Mouse (Mus musculus) embryonic facial prominence, embryonic 15.5 days (tissue): ENCODE results near the gene Tm4sf4. TPM values are rescaled to one million over a fixed set of nuclear protein-coding genes. Genes with fewer than 3 reads are reported as not detected.

Experiments
- ATAC-seq: fragments of 200-750 bp; cut with Nextera tagmentation; 2 replicates; pipeline ENCODE4 v1.8.0; 2017; ENCODE audit warnings: low read depth, moderate TSS enrichment; ENCODE audit not compliant: insufficient number of reproducible peaks, low FRiP score, low TSS enrichment
- H3K27ac ChIP-seq: fragments of 300-500 bp; sonication (generic); replicated peaks from 2 replicates; pipeline ENCODE4 v1.5.1; 2015; ENCODE audit warnings: mild to moderate bottlenecking, inconsistent platforms
- H3K27me3 ChIP-seq: fragments of 300-500 bp; sonication (generic); 2 replicates; pipeline ENCODE4 v1.6.1; 2015; ENCODE audit warnings: inconsistent platforms
- H3K36me3 ChIP-seq: fragments of 300-500 bp; sonication (generic); 2 replicates; pipeline ENCODE4 v1.6.1; 2015; ENCODE audit warnings: mild to moderate bottlenecking, inconsistent platforms
- H3K4me1 ChIP-seq: fragments of 300-500 bp; sonication (generic); 2 replicates; pipeline ENCODE4 v1.6.1; 2015; ENCODE audit warnings: inconsistent platforms
- H3K4me2 ChIP-seq: fragments of 300-500 bp; sonication (generic); replicated peaks from 2 replicates; pipeline ENCODE4 v1.6.1; 2015; ENCODE audit warnings: mild to moderate bottlenecking, inconsistent platforms
- H3K4me3 ChIP-seq: fragments of 300-500 bp; sonication (generic); replicated peaks from 2 replicates; pipeline ENCODE4 v1.5.1; 2015; ENCODE audit warnings: mild to moderate bottlenecking, inconsistent platforms
- H3K9ac ChIP-seq: fragments of 300-500 bp; sonication (generic); 2 replicates; pipeline ENCODE4 v1.6.1; 2015; ENCODE audit warnings: inconsistent platforms
- H3K9me3 ChIP-seq: fragments of 300-500 bp; sonication (generic); replicated peaks from 2 replicates; pipeline ENCODE4 v1.6.1; 2016; ENCODE audit warnings: inconsistent platforms
- WGBS: fragments of 180-500 bp; shearing (Covaris S2); methylation state at CpG from one replicate; pipeline ENCODE4 v1.1.7; 2015; 5-methylcytosine and 5-hydroxymethylcytosine counted together
- polyA plus RNA-seq: library from polyadenylated mRNA; unstranded; fragments of >200 nt; fragmentation: Nextera tagmentation; extraction: Ambion mirVana; gene quantifications from 2 replicates; pipeline ENCODE4 v1.2.1, GENCODE M21; 2015

The Tm4sf4 gene
- 0.11 TPM in 1 of 2 replicates, not detected in the other for polyA plus RNA-seq

DNA sequence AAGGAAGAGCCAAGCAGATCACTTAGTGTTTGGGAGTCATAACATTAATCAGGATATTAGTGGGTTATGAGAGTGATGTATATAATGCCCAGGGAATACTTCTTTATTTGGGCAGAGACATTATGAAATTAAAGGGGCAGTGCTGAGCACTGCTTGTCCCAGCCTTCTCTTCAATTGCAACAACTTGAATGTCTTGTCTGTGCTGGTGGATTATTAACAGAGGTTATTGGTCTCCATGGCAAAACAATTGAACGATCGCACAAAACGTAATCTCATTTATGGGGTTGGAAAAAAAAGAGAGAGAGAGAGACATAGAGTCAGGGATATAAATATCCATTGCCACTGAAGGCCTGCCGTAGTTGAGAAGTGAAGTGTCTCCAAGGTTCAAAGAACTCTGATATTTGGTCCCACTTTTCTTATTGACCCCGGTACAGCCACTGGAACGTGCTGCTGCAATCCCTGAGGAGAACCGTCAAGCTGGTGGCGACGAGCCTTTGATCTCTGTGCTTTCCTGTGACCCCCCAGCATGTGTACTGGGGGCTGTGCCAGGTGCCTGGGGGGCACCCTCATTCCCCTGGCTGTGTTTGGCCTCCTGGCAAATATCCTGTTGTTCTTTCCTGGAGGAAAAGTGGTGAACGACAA, at the start of gene Tm4sf4:
TSS of gene Tm4sf4 (plus strand) at position 226 of the 642 bp plus-strand sequence.
- no peak for ATAC-seq
- Histone ChIP-seq H3K9ac (no peak within 1 kb of the TSS), H3K9me3 (no peaks in the 10 kb centered on the region), H3K4me1 (no peaks in the 10 kb centered on the region), H3K27me3 (no peaks in the 10 kb centered on the region), H3K4me2 (no peak within 1 kb of the TSS), H3K36me3 (no peaks in the 10 kb centered on the region), H3K27ac (no peak within 1 kb of the TSS), H3K4me3 (no peak within 1 kb of the TSS)
- 66% methylated on average over 10 of the region's 10 CpGs for WGBS

DNA sequence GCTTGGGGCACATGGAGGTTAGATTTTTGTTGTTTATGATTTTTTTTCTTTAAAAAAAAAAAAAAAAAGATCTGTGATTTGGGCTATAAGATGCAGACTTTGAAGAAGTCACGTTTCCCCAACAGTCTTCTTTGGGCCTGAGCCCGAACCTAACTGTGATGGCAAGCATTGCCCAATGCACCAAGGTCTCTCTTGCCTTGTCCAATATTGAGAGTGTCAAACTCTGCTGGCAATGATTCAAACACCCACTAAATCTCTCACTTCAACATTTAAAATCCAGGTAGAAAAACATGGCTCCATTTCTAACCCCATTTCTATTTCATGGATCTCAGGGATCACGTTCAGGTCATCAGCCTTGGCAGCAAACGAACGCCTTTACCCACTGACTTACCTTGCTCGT, 38.7 kb upstream of the Tm4sf4 start:
- Histone ChIP-seq H3K9ac (no peak overlapping the region), H3K4me3 (no peak overlapping the region), H3K27me3 (no peaks in the 10 kb centered on the region), H3K9me3 (no peaks in the 10 kb centered on the region), H3K36me3 (no peaks in the 10 kb centered on the region), H3K27ac (no peak overlapping the region), H3K4me1 (no peaks in the 10 kb centered on the region), H3K4me2 (no peak overlapping the region)
- 86% methylated on average over 6 of the region's 6 CpGs for WGBS
- ATAC-seq, result no peak

DNA sequence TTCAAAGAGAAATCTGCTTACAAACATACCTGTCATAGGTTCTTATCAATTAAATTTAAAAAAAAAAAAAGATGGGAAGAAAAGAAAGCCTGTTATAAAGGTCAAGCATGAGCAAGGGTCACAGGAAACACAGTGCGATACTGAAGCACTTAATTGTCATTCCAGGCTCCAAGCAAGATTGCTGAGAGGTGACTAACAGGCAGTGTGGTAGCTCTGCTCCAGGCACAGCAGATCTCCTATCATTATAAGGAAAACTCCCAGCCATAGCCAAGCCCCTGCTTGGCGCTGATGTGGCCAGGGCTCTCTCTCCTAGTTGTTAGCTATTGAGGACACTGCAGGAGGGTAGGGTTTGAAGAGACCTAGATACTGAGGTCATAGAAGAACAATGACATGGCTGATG, 38.2 kb upstream of the Tm4sf4 start:
- no peak overlapping the region for H3K27ac ChIP-seq
- WGBS, result 53% methylated on average over 2 of the region's 2 CpGs
- no peak overlapping the region for H3K4me3 ChIP-seq
- no peak for ATAC-seq
- H3K27me3 ChIP-seq, result no peaks in the 10 kb centered on the region
- no peak overlapping the region for H3K9ac ChIP-seq
- H3K4me2 ChIP-seq, result no peak overlapping the region
- H3K4me1 ChIP-seq, result no peaks in the 10 kb centered on the region
- no peaks in the 10 kb centered on the region for H3K36me3 ChIP-seq
- no peaks in the 10 kb centered on the region for H3K9me3 ChIP-seq

DNA sequence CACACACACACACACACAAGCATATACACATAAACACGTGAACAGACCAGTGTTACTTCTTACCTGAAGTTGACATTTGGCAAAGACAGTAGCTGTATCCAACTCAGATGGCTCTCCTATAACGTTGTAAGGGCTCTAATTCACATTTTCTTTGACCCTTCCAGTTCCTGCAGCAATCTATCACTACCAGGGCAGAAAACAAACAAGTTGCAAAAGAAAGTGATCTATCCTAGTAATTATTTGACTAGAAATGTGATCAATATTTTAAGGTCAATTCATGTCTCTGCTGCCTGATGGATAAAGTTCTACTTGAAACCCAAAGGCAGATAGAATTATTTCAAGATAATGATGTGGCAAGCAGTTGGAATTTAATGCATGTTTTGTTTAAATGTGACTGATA, 37.5 kb upstream of the Tm4sf4 start:
- Histone ChIP-seq H3K9me3 (no peaks in the 10 kb centered on the region), H3K36me3 (no peaks in the 10 kb centered on the region), H3K27me3 (no peaks in the 10 kb centered on the region), H3K27ac (no peak overlapping the region), H3K4me3 (no peak overlapping the region), H3K9ac (no peak overlapping the region), H3K4me2 (no peak overlapping the region), H3K4me1 (no peaks in the 10 kb centered on the region)
- no peak for ATAC-seq
- 75% methylated on average over 2 of the region's 2 CpGs for WGBS

DNA sequence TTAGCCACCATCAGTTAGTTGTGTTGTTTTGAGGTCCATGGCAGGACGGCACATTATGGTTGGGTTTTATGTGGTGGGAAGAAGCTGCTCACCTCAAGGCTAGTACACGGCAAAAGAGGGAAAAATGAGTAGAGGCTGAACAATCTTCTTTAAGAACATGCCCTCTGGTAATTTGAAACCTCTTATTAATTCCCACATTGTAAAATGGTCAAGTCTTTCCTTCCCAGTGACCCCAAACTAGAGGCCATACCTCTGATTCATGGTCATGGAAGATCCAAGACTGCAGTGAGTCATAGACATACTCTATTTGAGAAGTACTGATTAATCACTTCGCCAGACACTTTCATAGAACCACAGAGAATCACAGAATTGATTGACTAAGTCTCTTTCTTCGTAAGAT, 13.6 kb upstream of the Tm4sf4 start:
- no peaks in the 10 kb centered on the region for H3K36me3 ChIP-seq
- H3K9me3 ChIP-seq, result no peaks in the 10 kb centered on the region
- 82% methylated on average over 4 of the region's 4 CpGs for WGBS
- H3K4me2 ChIP-seq, result no peak overlapping the region
- H3K4me1 ChIP-seq, result no peaks in the 10 kb centered on the region
- no peak overlapping the region for H3K27ac ChIP-seq
- H3K4me3 ChIP-seq, result no peak overlapping the region
- H3K9ac ChIP-seq, result no peak overlapping the region
- ATAC-seq, result no peak
- no peaks in the 10 kb centered on the region for H3K27me3 ChIP-seq

DNA sequence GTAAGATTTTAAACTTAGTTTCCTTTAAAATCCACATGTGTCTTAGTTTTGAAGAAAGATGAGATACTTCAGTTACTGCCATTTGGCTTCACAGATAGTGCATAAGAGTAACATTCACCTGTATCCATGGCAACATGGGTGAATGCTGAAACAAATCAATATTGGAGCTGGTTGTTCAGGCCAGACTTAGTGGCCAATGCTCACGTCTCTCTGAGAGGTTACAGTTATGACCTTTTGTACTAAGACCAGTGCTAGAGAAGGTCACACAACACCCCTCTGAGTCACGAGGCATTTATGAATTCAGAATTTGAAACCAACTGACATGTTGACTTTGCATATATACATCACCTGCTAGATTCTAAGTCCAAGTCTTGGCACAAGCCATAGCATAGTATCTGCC, 4.9 kb upstream of the Tm4sf4 start:
- Histone ChIP-seq H3K4me2 (no peak overlapping the region), H3K4me3 (no peak overlapping the region), H3K4me1 (no peaks in the 10 kb centered on the region), H3K9me3 (no peaks in the 10 kb centered on the region), H3K27me3 (no peaks in the 10 kb centered on the region), H3K36me3 (no peaks in the 10 kb centered on the region), H3K9ac (no peak overlapping the region), H3K27ac (no peak overlapping the region)
- no peak for ATAC-seq
- WGBS, result 72% methylated on average over 2 of the region's 2 CpGs

DNA sequence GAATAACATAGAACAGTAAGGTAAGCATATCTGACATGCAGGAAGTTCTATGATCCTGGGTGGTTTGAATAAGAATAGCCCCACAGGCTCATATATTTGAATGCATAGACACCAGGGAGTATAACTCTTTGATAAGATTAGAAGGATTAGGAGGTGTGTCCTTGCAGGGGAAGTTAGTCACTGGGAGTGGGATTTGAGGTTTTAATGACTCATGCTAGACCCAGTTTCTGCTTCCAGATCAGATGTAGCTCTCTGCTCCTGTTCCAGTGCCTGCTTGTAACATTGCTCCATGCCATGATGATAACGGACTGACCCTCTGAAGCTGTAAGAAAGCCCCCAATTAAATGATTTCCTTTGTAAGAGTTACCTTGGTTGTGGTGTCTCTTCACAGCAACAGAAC, 4.5 kb upstream of the Tm4sf4 start:
- no peak for ATAC-seq
- H3K4me2 ChIP-seq, result no peak overlapping the region
- 71% methylated on average over 1 of the region's 1 CpGs for WGBS

DNA sequence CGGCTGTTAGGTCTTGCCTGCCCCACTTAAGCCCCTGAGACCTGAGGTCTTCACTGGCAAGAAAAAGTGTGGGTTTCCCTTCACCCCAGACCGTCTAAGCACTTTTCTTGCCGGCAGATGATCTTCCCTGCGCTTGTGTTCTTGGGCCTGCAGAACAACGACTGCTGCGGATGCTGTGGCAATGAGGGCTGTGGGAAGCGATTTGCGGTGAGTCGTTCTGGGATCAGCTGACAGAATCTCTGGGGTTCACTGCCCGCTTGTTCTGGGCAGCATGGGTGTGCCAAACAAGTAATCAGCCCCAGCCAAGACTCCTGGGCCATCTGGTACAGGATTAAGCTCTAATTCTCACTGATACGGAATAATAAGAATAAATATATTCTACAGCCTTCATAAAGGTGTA, 1.2 kb downstream of the Tm4sf4 start:
- Histone ChIP-seq H3K4me3 (no peak overlapping the region), H3K36me3 (no peaks in the 10 kb centered on the region), H3K4me2 (no peak overlapping the region), H3K9ac (no peak overlapping the region), H3K9me3 (no peaks in the 10 kb centered on the region), H3K4me1 (no peaks in the 10 kb centered on the region), H3K27ac (no peak overlapping the region), H3K27me3 (no peaks in the 10 kb centered on the region)
- ATAC-seq, result no peak
- 85% methylated on average over 11 of the region's 11 CpGs for WGBS

More for the DNA sequence above, 4.5 kb upstream of the Tm4sf4 start:
- H3K36me3 ChIP-seq, result no peaks in the 10 kb centered on the region
- no peak overlapping the region for H3K9ac ChIP-seq
- H3K4me1 ChIP-seq, result no peaks in the 10 kb centered on the region
- H3K9me3 ChIP-seq, result no peaks in the 10 kb centered on the region
- no peak overlapping the region for H3K4me3 ChIP-seq
- no peak overlapping the region for H3K27ac ChIP-seq
- no peaks in the 10 kb centered on the region for H3K27me3 ChIP-seq

DNA sequence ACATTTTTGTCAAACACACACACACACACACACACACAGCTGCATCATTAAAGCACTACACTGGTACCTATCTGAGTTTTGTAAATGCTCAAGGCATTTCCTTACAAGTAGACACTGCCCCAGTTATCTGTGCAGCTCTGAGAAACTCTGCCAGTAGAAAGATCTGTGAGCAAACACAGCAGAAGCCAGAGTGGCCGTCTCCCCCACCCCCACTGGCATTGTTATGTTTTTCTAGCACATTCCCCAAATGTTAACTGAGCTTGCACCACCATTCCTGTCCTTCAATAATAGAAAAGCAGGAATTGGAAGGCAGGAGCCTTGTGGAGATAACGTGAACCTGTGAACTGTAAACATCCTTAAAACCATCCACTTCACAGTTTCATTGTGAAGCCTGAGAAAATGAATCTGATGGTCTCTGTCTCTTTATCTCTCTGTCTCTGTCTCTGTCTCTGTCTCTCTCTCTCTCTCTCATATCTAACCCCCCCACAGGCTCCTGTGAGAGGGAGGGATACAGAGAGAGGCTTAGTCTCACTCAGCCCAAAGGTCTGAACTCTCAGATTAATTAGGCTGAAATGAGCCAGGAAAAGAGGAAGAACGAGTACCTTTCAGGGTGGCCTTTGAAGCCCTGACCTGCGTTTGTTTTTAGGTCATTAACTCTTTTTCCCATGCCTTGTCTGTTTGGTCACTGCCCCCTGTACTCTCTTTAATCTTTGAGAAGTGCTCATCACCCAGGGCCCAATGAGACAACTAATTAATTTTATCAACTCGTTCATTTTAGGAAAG, 3.8 kb downstream of the Tm4sf4 start:
- Histone ChIP-seq H3K27ac (no peak overlapping the region), H3K9ac (no peak overlapping the region), H3K4me1 (no peaks in the 10 kb centered on the region), H3K4me3 (no peak overlapping the region), H3K9me3 (no peaks in the 10 kb centered on the region), H3K4me2 (no peak overlapping the region), H3K36me3 (no peaks in the 10 kb centered on the region), H3K27me3 (no peaks in the 10 kb centered on the region)
- WGBS, result 36% methylated on average over 5 of the region's 5 CpGs
- no peak for ATAC-seq

DNA sequence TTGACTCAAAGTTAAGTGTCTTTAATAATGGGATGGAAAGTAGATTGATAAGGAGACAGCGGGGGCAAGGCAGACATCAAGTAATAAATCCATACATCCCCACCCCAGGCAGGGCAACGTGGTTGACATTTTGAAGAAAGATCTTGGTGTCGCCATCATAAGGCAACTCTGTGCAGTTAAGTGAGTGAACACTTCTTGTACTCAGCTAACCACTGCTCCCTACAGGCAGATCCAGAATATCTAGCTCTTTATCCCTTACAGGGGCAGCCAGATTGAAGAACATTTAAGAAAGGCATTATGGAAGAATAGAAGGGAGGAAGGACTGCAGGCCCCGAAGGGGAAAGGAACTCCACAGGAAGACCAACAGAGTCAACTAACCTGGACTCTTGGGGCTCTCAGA, 4.4 kb downstream of the Tm4sf4 start:
- WGBS, result 70% methylated on average over 4 of the region's 4 CpGs
- no peak overlapping the region for H3K9ac ChIP-seq
- H3K27ac ChIP-seq, result no peak overlapping the region
- no peaks in the 10 kb centered on the region for H3K27me3 ChIP-seq
- ATAC-seq, result no peak
- H3K4me1 ChIP-seq, result no peaks in the 10 kb centered on the region
- H3K36me3 ChIP-seq, result no peaks in the 10 kb centered on the region
- H3K4me2 ChIP-seq, result no peak overlapping the region
- H3K4me3 ChIP-seq, result no peak overlapping the region
- H3K9me3 ChIP-seq, result no peaks in the 10 kb centered on the region

DNA sequence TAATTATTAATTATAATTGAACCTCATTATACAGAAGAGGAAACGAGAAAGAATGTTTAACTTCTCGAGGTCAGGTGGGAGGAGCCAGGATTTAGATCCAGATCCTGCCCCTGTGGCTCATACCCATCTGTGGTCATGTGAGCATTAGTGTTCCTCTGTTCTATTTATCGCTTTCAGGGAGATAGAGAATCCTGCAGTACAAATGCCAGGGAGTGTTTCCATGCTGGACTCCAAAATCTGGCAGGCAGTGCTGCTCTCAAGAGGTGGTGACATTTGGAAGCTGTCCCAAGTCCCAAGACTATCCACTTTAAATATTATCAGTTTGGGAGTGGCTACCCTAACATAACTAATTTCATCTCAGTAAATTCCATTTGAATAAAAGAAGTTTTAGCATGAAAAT, 6.6 kb downstream of the Tm4sf4 start:
- ATAC-seq, result no peak
- no peaks in the 10 kb centered on the region for H3K36me3 ChIP-seq
- H3K4me3 ChIP-seq, result no peak overlapping the region
- WGBS, result 66% methylated on average over 3 of the region's 3 CpGs
- no peak overlapping the region for H3K4me2 ChIP-seq
- no peak overlapping the region for H3K9ac ChIP-seq
- no peak overlapping the region for H3K27ac ChIP-seq
- H3K4me1 ChIP-seq, result no peaks in the 10 kb centered on the region
- H3K27me3 ChIP-seq, result no peaks in the 10 kb centered on the region
- H3K9me3 ChIP-seq, result no peaks in the 10 kb centered on the region

DNA sequence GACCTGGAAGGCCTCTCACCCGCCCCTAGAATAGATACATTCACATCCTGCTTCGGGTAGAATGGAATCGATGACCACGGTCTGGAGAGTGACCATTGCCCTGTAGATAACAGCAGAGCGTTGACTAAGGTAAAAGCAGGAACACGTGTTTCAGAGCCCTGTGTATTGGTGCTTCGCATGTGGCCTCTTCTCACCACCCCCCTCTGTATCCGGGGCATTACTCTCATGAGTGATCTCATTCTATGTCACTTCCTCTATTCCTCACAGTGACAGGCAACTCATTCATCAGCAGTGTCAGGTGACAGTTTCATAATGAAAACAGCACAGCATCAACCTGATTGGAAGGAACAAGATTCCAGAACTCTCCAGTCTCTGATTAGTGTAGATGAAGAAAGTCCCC, 10.2 kb downstream of the Tm4sf4 start:
- Histone ChIP-seq H3K27me3 (no peaks in the 10 kb centered on the region), H3K4me3 (no peak overlapping the region), H3K4me1 (no peaks in the 10 kb centered on the region), H3K9me3 (no peaks in the 10 kb centered on the region), H3K9ac (no peak overlapping the region), H3K36me3 (no peaks in the 10 kb centered on the region), H3K27ac (no peak overlapping the region), H3K4me2 (no peak overlapping the region)
- 80% methylated on average over 8 of the region's 8 CpGs for WGBS
- no peak for ATAC-seq
